Mouse (Mus musculus): ENCODE results near the gene Abcb8. TPM values are rescaled to one million over a fixed set of nuclear protein-coding genes. Genes with fewer than 3 reads are reported as not detected.

Gene Abcb8
- 10 to 100 TPM; 63.6 to 69.8 TPM for total RNA-seq (2021)
- polyA plus RNA-seq (2012; rRNA removed): 165 and 174 TPM in 2 replicates
- long read RNA-seq, transcript Abcb8-201 (16 exons, 2,939 nt): major isoform, 67 of 86 reads
- long read RNA-seq, partial matches to known transcripts: 7 of 86 reads
- long read RNA-seq, other reads (novel, unspliced or antisense): 9 of 86 reads

DNA sequence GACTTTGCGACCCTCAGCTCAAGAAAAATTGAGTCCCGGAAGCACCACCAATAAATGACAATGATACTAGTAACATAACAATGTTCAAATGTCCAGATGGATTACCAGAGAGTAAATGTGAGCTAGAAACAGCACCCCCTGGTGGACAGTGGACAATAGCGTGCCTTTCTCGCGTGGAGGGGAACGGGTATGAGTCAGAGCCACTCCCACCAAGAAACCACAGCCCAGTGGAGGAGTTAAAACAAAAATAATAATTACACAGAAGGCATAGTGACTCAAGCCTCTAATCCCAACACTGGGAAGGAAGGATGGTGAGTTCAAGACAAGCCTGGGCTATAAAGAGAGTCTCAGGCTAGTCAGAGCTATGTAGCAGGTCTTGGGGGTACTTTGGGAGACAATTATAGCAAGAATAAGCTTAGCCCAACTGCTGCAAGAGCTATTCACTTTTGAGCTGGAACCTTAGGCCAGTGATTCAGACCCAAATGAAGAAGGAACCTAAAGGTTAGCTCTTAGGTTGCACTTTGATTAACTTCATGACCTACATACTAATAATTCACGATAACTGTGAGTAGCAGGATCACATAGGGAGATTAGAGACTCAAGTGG is at the start of gene Abcb8:
Abcb8 (plus strand) TSS at position 272 of the 606 bp plus-strand sequence.
- DNase-seq: peak; percentile 85

DNA sequence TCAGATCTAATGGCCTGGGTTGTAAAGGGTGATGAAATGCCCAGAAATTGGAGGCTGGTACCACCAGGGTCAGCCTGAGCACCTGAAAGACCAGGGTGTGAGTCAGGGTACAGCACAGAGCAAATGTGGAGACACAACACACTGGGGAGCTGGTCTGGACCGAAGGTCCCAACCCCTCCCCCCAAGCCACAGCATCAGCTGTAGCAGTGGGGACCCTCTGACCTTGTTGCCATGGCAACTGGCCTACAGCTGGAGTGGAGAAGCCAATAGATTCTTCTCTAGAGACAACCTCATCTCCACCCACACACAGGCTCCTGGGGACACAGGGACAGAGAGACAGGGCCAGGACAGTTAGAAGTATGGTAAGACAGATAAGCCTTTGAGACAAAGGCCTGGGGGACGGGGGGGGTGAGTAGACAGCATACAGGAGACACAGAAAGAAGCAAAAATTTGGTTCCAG is 49.5 kb upstream of the Abcb8 start:
- no peak for DNase-seq

DNA sequence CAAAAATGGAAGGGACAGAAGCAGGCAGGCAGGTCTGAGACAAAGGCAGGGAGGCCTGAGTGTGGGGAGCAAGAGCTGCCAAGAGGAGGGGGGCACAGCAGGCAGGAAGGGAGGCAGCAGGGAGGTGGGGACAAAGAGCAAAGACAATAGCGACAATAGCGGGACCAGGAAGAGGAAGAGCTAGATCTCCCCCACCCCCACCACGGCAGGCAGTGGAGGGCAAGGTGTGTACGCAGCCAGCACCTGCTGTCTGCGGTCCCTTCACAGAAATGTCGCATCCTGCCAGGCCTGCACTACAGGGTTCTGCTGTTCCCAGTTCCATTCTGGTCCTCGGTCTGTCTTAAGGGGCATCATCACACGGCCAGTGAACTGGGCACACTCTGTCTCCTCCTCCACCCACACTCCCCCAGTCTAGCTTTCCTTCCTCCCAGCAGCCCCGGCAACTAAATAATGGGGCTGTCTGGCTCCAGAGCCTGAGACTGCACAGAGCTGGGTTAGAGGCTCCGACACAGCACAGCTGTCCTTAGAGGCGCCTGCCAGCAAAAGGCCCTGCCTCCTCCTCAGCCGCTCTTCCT is 48.9 kb upstream of the Abcb8 start:
- no peak for DNase-seq

DNA sequence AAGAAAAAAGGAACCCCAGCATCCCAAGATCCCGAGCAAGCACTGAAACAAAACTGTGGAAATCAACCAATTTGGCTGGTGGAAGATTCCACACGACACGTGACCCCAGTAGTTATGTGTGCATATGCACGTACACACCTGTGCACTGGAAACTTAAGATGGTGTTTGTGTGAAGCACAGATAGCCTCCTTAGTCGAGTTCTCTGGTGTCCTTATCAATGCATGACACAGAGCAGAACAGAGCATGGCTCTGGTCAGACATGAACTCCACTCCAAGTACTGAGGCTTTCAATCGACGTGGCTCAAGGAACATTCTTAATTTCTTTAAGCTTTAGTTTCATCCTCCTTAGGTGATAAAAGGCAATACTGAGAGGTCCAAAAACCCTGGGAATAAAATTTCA is 47.1 kb upstream of the Abcb8 start:
- DNase-seq: no peak

DNA sequence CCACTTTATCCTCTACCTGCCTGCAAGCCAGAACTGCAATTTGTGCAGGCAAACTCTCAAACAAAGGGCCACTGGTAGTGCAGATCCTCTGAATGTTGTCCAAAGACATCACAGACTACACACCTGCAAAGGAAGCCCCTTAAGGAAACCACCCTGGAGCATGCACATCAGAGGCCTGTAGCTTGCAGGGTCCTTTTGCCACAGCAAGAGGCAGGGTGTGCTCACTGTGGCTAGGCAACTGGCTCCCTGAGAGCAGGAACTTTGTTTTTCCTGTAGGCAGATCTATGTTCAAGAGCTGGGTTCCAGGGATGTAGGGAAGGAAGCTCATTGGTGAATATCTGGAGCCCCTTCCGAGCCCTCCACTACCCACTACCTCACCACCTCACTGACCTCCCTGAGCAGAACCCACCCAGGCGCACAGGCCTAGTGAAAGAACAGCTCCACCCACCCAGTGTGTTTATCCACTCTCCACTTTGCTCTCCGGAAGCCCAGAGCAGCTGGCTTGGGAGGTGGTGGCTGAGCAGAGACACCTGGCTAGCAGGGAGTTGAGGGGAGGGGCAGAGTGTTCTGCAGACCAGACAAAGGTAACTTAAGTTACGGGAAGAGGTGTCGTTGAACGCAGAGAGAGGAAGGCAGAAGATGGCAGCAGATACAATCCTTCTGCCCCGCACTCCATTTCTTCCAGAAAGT is 46.1 kb upstream of the Abcb8 start:
- no peak for DNase-seq

DNA sequence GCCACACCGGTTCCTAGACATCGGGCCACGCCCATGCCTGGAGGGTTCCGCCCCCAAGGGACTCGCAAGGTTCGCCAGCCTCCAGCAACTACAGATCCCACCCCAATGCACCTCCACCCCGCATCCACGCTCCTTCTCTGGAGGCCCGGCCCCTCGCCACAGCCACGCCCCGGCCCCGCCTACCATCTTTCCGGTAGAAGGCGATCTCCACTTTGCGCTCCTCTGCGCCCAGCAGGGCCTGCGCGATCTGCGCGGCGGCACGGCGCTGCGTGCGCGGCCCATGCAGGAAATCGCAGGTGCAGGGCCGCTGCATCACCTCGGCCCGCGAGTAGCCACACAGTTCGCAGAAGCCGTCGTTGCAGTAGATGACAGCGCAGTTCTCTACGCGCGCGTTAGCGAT is 45.3 kb upstream of the Abcb8 start:
- peak; percentile 90 for DNase-seq

DNA sequence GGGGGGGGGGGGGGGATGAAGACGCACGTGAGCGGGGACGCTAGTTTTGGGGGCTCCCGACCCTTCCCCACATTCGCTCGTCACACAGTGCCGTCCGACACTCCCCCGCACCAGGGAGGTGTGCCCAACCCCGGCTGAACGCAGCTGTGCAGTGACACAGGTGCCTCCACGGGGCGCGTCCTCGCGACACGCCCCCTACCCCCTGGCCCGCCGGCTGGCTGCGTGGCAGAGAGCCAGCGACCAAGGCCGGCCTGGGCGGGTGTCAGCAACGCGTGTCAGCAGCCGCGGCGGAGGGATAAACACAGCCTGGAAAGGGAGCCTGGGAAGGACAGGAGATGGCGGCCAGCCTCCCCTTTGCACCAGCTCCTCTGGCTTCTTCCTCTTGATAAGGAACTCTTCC is 44.9 kb upstream of the Abcb8 start:
- peak; percentile 80 for DNase-seq

DNA sequence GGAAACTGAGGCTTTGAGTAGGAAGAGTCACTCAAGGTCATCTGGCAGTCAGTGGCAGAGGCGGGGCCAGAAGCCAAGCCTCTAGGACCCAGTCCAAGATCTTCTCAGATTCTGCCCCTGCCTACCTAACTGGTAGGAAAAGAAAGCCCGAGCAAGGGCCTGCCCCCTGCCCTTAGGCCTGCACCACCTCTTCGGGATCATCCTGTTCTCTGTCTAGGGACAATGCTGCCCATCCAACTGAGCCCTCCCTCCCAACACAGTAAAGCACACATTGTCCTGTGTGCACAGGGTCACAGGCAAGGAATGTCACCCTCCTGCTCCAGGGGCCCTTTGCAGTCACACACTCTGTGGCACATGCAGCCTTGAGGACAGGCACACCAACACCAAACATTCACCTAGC is 43.4 kb upstream of the Abcb8 start:
- DNase-seq: peak; percentile 45

DNA sequence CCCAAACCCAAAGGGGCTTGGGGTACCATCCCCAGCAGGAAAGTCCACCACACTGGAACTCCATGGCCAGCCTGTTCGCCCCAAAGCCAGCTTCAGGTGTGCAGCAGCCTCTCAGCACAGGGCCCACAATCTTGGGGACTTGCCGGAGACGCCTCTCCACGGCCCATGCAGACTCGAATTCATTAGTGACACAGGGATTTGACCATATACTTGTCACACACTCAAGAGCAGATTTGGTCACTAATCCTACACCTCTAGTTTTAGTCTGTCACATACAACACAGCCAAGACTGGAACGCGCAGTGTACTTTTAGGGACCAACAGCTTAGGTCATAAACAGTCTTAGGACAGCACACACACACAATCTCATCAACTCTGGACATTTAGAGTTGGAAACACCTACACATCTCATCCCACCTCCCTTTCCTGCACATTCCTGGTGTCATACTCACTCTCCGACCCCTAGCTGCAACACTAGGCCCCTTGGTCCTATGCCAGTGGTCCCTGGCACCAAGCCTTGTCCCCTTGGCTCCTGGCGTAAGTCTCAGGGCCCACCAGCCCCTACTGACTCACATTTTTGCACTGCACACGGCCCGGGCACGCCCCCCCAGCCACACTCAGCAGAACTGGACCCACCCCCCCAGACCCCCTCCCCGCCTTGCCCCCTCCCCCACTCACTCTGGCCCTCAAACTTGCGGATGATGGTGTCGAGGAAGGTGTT is 42.8 kb upstream of the Abcb8 start:
- no peak for DNase-seq

DNA sequence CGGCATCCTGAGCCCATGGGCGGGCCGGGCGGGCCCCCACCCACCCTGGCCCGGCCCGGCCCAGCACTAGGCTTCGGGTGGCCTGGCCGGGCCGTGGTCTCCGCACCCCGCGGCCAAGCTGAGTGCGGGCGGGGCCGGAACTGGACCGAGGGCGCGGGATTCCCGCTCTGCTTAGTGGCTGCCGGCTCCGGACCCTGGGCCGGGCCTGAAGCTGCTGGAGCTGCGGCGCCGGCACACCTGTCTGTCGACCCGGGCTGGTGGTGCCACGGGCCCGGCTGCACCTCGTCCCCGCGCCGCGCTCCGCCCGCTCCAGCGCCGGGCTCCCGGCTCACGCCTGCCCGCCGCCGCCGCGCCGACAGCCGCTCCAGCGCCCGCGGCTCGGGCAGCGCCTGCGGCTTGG is 42.2 kb upstream of the Abcb8 start, which contains the start of gene Kcnh2:
Kcnh2 (minus strand) TSS at position 327 of the 400 bp plus-strand sequence.
- no peak for DNase-seq

DNA sequence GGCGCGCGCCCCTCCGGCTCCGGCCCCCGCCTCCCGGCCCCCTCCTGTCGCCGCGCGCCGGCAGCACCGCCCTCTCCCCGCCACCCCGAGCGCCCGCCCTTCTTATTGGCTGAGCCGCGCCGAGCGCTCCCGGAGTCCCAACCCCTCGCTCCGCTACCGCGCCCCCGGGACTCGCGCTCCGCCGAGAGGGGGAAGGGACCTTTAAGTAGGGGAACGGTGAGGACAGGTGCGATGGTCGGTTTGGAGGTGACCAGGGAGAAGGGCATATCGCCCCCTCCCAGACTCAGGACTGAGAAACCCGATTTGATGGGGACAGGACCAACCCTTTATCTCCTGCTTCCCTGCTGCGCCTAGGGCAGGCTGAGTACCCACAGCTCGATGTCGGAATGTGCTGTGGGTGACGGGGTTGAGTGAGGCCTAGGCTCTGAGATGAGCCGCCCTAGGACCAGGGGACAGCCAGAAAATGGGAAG is 41.7 kb upstream of the Abcb8 start:
- DNase-seq: peak; percentile 93

DNA sequence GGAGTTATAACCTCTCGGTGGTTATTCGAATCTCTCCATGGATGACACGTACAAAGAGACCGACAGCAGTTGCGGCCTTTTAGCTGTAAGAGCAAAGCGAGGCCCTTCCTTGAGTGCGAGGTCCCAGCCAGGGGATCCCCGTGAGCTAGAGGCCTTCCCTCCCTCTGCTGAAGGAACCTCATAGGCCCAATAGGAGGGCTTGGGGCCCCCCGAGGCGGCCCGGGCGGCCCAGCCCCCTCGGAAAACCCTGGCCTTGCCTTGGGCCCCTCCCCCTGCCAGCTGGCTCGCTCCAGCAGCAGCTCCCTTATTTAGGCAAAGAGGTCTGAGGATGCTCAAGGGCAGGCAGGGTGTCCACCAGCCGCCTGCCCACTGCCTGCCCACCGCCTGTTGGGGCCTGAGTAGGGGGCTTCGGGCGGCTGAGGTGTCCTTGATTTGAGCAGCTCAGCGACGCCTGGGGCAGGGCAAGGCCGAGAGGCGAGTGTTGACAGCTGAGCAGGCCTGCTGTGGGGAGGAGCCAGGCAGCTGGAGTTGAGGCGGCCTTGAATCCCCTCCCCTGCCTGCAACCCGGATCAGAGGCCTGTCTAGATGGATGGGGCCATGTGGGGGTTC is 41.1 kb upstream of the Abcb8 start:
- peak; percentile 83 for DNase-seq

DNA sequence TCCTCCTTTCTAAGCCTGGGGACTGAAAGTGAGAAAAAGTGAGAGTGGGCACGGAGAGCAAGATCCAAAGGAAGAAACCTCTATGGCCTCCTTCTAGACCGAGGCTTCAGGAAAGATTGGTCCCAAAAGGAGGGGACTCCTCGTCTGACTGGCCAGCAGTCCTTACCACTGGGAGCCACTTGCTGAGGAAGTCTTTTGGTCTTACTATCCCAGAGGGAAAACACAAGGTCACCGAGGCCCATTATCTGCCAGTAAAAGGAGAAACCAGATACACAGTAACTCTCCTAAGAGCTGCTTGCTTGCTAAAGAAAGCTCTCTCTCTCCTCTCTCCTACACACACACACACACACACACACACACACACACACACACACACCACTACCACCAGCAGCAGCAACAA is 40.1 kb upstream of the Abcb8 start:
- DNase-seq: no peak

DNA sequence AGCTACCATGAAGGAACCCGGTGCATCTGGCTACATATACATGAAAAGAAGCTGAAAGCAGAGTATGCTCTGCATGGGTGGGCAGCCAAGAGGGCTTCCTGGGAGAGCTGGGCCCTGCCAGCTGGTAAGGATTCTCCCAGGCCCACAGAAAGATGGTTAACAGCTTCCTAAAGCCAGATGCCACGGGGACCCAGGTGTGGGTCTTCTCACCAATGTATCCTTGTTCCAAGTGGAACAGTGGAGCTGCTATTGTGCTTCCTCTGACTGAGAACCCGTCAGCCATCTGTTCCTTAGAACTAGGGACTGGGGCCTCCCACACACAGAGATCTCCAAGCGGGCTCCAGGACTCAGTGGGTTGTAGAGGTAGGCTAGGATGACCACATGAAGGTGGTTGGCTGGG is 36.7 kb upstream of the Abcb8 start:
- DNase-seq: no peak

DNA sequence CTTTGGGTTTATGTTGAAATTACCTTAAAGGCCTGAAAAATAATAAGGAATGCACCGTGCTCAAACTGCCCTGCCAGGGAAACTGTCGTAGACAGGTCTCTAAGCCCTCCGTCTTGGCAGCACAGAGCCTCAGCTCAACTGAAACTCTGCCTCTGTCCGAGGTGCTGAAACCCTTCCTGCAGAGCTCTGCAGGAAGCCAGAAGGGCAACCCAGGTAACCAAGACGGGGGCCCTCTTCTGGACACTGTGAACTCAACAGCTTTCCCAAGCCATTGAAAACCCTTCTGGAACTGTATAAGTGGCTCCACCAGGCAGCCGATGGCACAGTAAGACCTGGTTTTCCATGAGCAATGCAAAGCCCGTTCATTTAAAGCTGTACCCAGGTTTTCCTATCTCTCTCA is 36.0 kb upstream of the Abcb8 start:
- DNase-seq: peak; percentile 73

DNA sequence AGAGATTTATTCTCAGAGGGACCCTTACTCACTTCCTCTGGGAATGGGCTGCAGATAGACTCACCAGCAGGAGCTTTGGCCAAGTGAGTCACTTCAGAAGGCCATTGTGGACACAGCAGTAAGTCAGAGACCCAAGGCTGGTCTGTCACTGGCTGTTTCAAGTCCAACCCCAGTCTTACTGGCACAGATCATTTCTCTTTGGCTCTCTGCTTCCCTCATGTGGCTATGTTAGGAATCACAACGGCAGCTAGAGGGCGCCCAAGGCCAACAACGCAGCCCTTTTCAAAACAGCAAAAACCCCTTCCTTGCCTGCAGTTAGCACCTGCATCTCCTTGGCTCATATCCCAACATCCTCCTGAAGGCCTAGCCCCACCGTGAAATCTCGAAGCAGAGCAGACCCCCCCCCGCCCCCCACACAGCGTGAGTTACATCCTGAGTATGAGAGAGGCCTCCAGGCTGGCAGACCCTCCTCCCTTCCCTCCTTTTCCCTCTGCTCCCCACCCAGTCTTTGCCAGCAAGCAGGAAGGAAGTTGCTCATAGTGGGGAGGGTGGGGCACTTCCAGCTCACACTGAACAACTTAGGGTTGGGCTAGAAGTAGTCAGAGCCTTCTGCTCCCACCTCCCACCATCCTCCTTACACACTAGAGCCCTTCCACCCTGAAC is 32.5 kb upstream of the Abcb8 start:
- peak; percentile 88 for DNase-seq

DNA sequence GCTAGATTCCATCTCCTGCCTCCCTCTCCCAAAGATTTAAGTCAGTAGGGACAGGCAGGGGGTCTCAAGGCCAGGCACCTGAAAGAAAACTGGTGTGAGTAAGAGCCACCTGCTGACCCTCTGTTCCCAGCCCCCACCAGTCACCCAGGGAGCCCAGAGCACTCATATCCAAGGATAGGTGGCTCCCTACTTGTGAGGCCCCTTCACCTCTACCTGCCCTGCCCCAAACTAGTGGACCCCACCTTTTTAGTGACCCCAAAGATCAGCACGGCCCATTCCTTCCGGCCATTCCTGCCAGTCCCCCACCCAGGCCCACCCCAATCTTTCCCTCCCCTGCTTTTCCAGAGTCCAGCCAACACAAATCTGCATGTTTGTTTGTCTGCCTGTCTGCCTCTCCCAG is 30.0 kb upstream of the Abcb8 start:
- DNase-seq: no peak

DNA sequence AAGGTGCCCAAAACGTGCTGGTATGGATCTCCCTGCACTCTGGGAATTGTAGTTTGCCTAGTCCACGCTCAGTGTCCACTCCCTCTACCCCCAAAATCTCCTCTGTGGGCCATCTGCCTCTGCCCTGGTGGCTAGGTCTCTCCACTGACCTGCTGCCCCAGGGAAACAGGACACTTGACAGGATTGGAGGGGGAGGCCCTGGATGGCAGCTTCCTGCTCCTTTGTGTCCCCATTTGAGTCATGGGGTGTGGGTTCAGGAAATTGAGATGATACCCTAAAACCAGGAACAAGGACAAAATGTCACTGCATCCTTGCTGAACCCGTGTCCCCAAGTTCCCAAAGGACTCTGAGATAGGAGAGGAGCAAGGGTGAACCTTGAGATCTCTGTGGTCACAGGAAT is 29.4 kb upstream of the Abcb8 start:
- no peak for DNase-seq

DNA sequence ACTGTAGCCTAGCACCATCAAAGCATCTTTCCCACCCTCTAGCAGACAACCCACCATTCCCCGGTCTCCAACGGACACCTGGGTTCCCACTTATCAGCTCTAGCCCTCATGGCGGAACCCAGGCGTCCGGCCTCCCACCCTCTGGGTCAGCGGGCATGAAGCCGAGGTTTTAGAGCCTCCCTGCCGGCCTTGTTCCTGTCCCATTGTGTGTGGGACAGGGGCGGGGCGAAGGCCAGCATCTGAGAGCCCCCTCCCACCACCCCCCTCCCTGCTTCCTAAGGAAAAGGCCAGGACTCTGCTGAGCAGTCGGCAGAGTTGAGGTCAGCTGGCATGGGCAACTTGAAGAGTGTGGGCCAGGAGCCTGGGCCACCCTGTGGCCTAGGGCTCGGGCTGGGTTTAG is 29.0 kb upstream of the Abcb8 start, which contains the start of gene Nos3:
Nos3 (plus strand) TSS at position 303 of the 400 bp plus-strand sequence.
- DNase-seq: peak; percentile 53

DNA sequence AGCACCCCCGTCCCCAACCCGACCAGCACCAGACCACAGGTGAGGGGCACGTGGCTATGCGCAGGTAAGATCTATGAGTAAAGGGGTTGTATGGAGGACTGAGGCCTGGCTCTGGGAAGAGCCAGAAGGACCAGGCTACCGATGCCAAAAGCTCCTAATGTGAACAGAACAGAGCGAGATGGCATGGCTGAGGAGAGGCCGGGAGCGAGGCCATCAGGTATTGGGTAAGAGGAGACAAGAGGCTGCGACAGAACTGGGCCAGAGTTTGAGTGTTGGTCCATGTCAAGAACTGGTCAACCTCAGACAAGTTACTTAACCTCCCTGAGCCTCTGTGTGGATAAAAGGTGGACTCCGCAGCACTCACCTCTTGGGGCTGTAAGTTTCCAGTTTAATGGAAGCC is 28.5 kb upstream of the Abcb8 start:
- DNase-seq: peak; percentile 54

DNA sequence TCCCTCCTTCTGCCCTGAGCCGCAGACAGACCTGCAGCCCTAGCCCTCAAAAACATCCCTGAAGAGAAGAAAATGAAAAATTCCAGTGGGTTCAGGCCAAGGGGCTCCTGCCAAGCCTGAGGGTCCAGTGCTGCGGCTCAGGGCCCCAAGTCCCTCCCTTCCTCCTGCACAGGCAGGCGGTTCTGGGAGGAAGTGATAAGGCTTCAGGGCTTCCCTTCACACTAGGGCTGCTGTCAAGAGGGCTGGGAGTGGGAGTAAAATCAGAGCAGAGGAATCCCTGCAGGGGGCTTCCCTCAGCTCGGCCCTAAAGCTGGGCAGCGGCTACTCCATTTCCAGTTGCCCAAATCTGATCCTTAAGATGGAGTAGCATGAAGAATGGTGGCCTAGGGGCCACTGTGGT is 27.9 kb upstream of the Abcb8 start:
- DNase-seq: no peak

All from adrenal gland, adult 2 months (tissue).